Mouse (Mus musculus): ENCODE measurements around the gene Mvb12b.

Mvb12b gene

GRCm38 (mm10) chr2:33720380-33720898, 167.3 kb downstream of the Mvb12b start:
- peak; percentile 43 for DNase-seq (ENCODE audit: low read depth)

- DNase-seq (ENCODE audit: low read depth) = no peak
Observed at GRCm38 (mm10) chr2:33719339-33720066, 168.2 kb downstream of the Mvb12b start.

GRCm38 (mm10) chr2:33718561-33718960, 169.2 kb downstream of the Mvb12b start:
- DNase-seq (ENCODE audit: low read depth) = no peak

GRCm38 (mm10) chr2:33717821-33718351, 169.9 kb downstream of the Mvb12b start:
- peak; percentile 66 for DNase-seq (ENCODE audit: low read depth)

GRCm38 (mm10) chr2:33717378-33717777, 170.4 kb downstream of the Mvb12b start:
- DNase-seq (ENCODE audit: low read depth) = peak; percentile 34

- DNase-seq (ENCODE audit: low read depth) = no peak
Observed at GRCm38 (mm10) chr2:33716878-33717277, 170.9 kb downstream of the Mvb12b start.

GRCm38 (mm10) chr2:33714932-33715331, 172.8 kb downstream of the Mvb12b start:
- DNase-seq (ENCODE audit: low read depth) = no peak

GRCm38 (mm10) chr2:33713580-33714260, 174.0 kb downstream of the Mvb12b start:
- DNase-seq (ENCODE audit: low read depth) = peak; percentile 25

- no peak for DNase-seq (ENCODE audit: low read depth)
Observed at GRCm38 (mm10) chr2:33712811-33713210, 174.9 kb downstream of the Mvb12b start.

GRCm38 (mm10) chr2:33708831-33709230, 178.9 kb downstream of the Mvb12b start:
- no peak for DNase-seq (ENCODE audit: low read depth)

GRCm38 (mm10) chr2:33708096-33708495, 179.7 kb downstream of the Mvb12b start:
- no peak for DNase-seq (ENCODE audit: low read depth)

GRCm38 (mm10) chr2:33706403-33706802, 181.3 kb downstream of the Mvb12b start:
- no peak for DNase-seq (ENCODE audit: low read depth)

- DNase-seq (ENCODE audit: low read depth) = no peak
Observed at GRCm38 (mm10) chr2:33705687-33706320, 181.9 kb downstream of the Mvb12b start.

- DNase-seq (ENCODE audit: low read depth) = no peak
Observed at GRCm38 (mm10) chr2:33703286-33703685, 184.5 kb downstream of the Mvb12b start.

- DNase-seq (ENCODE audit: low read depth) = peak; percentile 51
Observed at GRCm38 (mm10) chr2:33702705-33703104, 185.0 kb downstream of the Mvb12b start.

- no peak for DNase-seq (ENCODE audit: low read depth)
Observed at GRCm38 (mm10) chr2:33701446-33701815, 186.3 kb downstream of the Mvb12b start.

GRCm38 (mm10) chr2:33700581-33701445, 186.9 kb downstream of the Mvb12b start:
- no peak for DNase-seq (ENCODE audit: low read depth)

- DNase-seq (ENCODE audit: low read depth) = no peak
Observed at GRCm38 (mm10) chr2:33698898-33699297, 188.8 kb downstream of the Mvb12b start.

- DNase-seq (ENCODE audit: low read depth) = no peak
Observed at GRCm38 (mm10) chr2:33696428-33696827, 191.3 kb downstream of the Mvb12b start.

GRCm38 (mm10) chr2:33693931-33694330, 193.8 kb downstream of the Mvb12b start:
- no peak for DNase-seq (ENCODE audit: low read depth)

- peak; percentile 48 for DNase-seq (ENCODE audit: low read depth)
Observed at GRCm38 (mm10) chr2:33689880-33690462, 197.8 kb downstream of the Mvb12b start.

All from NIH3T3 (cell line).